Mouse (Mus musculus): ENCODE measurements around the gene Hus1.

- TF ChIP-seq CTCF (IDR thresholded peaks at IDR 0.05; ENCODE audit: control insufficient read depth, insufficient read depth, low read length), result peak; percentile 80
- TF ChIP-seq POLR2A (IDR thresholded peaks at IDR 0.05; ENCODE audit: borderline replicate concordance, control insufficient read depth, low read depth, low read length), result no peak
Observed at GRCm38 (mm10) chr11:8957023-8957422, 54.0 kb downstream of the Hus1 start.
